Mouse (Mus musculus): Measurements from ENCODE around the gene Cul5.

The Cul5 gene

GRCm38 (mm10) chr9:53669680-53670219 lies at the start of gene Cul5:
Gene Cul5, minus strand, starts transcription at chr9:53670014.
- DNase-seq = peak; percentile 34 to 48

DNA sequence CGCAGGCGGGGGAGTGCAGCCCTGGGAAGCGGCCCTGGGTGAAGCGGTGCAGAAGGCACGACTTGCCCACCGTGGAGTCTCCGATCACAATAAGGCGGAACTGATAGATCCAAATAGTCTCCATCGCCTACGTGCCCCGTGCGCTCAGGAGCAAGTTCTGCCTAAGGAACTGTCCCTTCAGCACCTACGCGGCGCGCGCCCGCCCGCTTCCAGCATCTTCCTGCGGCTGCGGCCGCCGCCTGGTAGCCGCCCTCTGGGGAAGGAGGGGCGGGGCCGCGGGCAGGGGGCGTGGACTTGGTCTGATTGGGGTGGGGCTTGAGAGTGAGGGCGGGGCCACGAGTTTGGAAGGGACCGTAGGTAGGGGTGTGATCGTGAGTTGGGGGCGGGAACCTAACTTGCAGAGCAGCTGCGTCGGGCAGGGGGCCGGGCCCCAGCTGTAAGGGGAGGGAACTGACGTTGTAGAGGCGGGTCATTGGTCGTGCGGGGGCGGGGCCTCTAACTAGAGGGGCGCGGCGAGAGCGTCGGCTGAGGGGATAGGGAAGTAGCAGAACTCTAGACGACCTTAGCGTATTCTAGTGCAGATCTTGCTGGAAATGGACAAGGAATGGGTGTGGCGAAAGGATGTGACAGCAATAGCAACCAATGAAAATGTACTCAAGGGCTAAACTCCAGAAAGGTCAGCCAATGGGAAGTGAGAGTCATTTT lies 36.3 kb upstream of the Cul5 start, which contains the start of gene Rab39:
Gene Rab39 (minus strand): TSS at position 241 of the 705 bp plus-strand sequence.
- peak; percentile 92 to 93 for DNase-seq

GRCm38 (mm10) chr9:53705491-53705991 lies 35.7 kb upstream of the Cul5 start:
- DNase-seq = no peak

GRCm38 (mm10) chr9:53702991-53703390 lies 33.2 kb upstream of the Cul5 start:
- DNase-seq = no peak

DNA sequence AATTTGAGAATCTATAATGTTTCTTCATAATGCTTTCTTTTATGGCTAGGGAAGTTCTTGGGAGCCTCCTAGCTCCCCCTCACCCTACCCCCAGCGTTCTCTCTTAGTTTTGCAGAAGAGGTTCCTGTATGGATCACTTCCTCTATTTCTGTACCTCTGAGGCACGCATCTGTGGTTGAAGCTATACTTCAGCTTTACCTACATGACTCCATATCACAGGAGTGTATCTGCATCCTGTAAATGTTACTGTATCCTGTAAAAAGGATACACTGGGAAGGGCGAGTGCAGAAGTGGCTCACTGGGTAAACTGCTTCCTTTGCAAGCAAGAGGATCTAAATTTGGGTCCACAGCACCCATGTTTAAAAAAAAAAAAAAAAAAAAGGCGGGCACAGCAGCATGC lies 30.7 kb upstream of the Cul5 start:
- DNase-seq = no peak

- no peak for DNase-seq
Observed at GRCm38 (mm10) chr9:53695846-53696245, 26.0 kb upstream of the Cul5 start.

- no peak for DNase-seq
Observed at GRCm38 (mm10) chr9:53693718-53694117, 23.9 kb upstream of the Cul5 start.

DNA sequence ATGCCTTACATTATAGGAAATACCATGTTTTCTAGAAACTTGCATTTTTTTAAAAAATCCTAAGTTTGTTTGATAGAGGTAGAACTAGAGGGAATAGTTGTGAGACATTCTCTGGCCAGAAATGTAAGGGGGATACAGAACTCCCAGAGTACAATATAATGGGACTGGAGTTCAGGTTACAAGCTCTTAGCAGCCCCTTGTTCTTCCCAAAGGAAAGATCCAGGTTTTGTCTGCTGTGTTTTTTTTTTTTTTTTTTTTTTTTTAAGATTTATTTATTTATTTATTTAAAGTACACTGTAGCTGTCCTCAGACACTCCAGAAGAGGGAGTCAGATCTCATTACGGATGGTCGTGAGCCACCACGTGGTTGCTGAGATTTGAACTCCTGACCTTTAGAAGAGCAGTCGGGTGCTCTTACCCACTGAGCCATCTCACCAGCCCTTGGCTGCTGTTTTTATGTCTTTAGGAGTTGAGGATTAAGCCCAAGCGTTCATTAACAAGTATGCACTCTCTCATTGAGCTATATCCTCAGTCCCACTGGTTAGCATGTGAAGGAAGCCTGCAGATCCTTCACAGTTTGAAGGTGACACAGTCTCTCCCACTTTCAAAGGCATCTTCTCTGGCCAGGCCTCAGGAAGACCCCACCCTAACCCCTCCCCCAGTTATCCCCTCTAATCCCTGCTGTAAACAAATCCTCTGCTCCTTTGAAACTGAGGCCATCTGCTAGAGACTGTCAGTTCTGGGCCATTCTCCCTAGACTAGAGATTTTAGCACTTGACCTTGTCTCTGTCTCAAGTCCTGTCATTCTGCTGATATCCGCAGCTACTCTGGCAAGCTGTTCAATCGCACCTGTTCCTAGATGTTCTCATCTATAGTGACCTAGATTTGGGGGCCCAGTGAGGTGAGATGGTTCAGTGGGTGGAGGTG lies 22.2 kb upstream of the Cul5 start:
- DNase-seq = no peak

GRCm38 (mm10) chr9:53680851-53681250 lies 11.0 kb upstream of the Cul5 start:
- DNase-seq = no peak

DNA sequence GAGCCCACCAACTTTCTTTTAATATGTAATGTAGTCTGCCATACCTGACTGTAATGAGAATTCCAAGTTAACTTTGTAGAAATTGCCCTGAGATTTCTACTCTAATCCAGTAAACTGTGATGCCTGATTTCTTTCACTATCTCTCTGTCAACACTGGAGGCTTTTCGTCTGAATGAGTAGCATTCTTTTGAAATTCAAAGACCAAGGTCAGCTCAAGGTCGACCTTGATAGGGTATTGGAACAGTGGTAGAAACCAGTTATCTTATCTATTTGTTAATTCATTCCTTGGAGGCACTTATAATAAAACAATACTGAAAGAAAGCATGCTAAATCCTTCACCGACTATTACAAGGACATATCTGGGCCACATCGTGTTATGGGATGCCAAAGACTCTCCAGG lies 7.1 kb upstream of the Cul5 start:
- no peak for DNase-seq

- DNase-seq = peak; percentile 81 to 85
Observed at GRCm38 (mm10) chr9:53673571-53673970, 3.8 kb upstream of the Cul5 start.

DNA sequence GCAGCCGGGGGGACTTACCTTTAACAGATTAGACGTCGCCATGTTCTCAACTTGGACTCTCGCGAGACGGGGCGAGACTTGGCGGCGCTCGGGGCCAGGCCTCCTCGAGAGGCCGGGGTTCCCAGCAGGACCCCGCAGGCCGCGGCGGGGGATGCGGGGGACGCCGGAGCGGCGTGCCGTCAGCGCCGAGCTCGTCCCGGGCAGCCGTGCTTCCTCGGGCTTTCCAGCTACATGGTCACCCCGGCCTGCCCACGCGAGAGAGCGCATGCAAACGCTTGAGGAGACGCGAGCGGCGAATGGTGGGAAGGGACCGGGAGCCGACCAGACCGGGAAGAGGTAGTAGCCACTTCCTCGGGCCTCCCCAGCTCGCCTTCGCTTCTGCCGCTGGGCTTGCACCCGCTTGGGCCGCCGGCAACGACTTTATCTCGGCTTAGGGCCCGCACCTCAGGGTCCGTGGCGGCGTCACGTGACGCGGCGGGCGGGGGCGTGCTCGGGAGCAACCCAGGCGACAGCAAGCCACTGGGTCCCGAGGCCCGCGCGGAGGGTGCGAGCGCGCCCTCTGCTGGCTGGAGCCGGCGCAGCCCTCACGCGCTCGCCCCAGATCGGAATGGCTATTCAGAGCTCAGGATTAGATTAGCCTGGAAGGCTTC lies 2.7 kb downstream of the Cul5 start:
- peak; percentile 98 to 99 for DNase-seq

GRCm38 (mm10) chr9:53666665-53667019 lies 3.2 kb downstream of the Cul5 start:
- no peak for DNase-seq

DNA sequence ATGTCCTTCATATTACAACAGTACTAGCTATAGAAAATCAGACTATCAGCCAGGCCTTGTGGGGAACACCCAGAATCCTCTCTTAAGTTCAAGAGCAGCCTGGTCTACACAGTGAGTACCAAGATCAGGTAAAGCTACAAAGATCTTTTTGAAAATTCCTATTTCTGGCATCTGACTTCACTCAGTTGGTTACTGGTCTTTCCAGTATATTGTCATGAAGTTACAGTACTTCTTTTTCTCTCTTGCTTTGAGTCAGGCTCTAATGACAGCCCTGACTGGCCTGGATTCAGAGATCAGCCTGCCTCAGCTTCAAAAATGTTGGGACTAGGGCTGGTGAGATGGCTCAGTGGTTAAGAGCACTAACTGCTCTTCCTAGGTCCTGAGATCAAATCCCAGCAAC lies 4.4 kb downstream of the Cul5 start:
- no peak for DNase-seq

DNA sequence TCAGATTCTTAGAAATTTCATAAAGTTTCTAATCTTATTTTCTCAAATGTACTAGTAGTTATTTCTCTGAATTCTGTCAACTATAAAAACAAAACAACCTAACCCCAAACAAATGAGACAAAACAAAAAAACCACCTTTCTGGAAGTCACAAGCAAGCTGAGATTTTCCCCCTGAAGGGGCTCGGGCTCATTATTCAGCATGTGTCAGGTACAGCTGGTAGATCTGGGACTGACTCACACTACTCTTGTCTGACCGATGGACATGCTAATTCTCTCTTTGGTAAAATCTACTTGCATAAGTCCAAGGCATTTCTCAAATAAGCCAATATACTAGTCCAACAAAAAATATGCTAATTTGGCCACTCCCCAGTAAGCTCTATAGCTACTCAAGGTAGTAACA lies 5.0 kb downstream of the Cul5 start:
- no peak for DNase-seq

DNA sequence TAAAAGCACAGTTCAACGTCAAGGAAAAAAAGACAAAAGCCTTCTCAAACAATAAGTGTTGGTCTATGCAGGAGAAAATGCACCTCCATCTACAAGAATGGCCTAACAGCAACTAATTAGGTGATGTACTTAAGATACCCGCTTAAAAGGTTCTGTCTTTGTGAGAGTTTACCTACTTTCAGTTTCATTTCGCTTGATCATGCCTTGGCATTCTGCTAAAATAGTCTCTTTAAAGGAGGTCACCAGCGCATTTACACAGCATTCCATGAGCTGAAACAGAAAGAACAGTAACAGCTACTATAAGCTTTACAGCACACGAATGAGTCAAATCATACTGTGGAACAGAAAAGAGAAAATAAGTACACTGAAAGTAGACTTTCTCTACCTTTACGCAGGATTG lies 35.0 kb downstream of the Cul5 start:
- no peak for DNase-seq

DNA sequence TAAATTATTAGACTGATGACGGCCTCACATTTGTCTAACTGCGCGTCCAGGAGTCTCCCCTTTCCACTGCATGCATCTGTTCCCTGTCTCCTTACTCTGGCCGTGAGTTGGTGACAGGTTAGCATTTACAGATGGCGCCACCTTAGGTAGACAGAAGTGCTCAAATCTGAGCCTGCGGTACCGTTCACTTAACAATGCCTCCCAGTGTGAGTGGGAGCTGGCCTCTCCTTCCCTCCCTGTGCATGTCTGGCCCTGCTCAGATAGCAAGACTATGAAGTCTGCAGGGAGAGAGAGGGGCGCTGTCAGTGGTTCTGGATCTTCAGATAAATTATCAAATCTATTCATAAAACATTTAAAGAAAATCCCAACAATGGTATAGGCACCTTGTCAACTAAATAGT lies 54.6 kb downstream of the Cul5 start:
- DNase-seq = peak in 1 of 2 experiments; percentile 9

DNA sequence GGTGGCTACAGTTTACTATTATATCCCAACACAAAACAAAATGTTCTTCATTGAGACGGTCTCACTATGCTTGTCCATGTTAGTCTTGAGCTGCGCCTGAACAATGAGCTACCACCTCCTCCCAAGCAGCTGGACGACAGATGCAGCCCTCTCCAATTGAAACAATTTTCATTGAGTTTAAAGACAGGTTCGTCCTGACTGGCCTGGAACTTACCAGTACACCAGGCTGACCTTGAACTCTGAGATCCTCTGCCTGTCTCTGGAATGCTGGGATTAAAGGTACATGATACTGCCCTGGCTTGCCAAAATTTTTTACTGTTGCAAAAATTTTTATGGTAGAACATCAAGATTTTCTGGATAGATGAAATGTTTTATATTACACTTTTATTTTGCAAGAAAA lies 55.5 kb downstream of the Cul5 start:
- no peak for DNase-seq

GRCm38 (mm10) chr9:53609968-53610781 lies 59.6 kb downstream of the Cul5 start, which contains the start of gene Acat1:
Gene Acat1, minus strand, starts transcription at chr9:53610382.
- DNase-seq = peak; percentile 96 to 97

GRCm38 (mm10) chr9:53609306-53609967 lies 60.4 kb downstream of the Cul5 start:
- peak in 1 of 2 experiments; percentile 6 for DNase-seq

DNA sequence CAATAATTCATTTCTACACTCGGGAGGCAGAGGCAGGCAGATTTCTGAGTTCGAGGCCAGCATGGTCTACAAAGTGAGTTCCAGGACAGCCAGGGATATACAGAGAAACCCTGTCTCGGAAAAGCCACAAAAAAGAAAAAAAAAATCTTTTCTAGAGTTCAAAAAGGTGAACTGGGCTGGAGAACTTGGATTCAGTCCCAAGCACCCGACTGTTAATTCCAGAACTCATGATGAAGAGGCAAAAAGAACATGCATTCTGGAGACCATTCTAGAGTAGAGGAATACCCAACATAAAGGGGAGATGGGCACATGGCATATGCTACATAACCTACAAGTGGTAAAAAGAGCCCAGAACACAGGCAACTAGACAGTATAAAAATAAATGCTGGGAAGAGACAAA lies 62.0 kb downstream of the Cul5 start:
- no peak for DNase-seq

Data from kidney, postnatal 4 days (tissue).